17 mouse cellular contexts compared by ENCODE assay signal in the genomic region with DNA sequence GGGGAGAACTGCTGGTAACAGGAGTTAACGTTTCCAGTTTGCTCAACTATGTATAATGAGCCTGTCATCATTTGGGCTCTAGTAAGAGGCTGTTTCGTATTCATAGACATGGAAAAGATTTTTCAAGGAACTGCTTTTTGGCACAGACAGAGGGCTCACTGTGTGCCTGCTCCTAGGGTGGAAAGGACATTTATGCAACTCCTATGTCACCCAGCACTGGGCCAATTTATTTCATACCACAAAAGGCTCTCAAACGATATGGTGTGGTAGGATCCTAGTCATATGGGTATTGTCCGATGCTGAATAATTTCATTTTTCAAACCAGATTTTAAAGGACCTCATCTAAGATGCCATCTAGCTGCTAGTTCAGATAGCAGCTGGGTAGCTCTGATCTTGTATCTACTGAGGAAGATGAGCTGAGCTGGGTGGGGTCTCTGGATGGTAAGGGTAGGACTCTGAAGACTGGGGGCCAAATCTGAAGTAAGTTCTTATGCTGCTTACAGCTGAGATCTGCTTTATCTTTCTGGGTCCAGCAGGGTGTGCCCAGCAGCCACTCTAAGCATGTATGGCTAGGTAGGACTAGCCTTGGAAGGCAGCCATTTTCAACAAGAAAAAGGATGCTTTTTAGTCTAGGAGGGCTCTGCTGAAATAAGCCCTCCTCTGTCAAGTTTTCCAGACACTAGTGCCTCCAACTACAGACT. TPM values are rescaled to one million over a fixed set of nuclear protein-coding genes. Genes with fewer than 3 reads are reported as not detected.
DNase-seq lines count a peak whose midpoint lies in the region; ATAC-seq and TF ChIP-seq lines count a peak whose summit lies in the region.
"Had no signal": no experiment of that assay in that cellular context is flagged by ENCODE, and none has a peak within 500 bp of the region (broad histone marks: within the 10 kb centered on the region; RNA-seq: fewer than 3 reads in every experiment).

No protein-coding gene starts in this region.

- 70% methylated on average over 4 of the region's 4 CpGs for WGBS in forebrain, embryonic 15.5 days
- 89% methylated on average over 4 of the region's 4 CpGs for WGBS in forebrain, embryonic 13.5 days
- WGBS in liver, embryonic 14.5 days (ENCODE audit: insufficient replicate concordance) = 69% methylated on average over 4 of the region's 4 CpGs
- WGBS in liver, postnatal 0 days (ENCODE audit: insufficient replicate concordance) = 82% methylated on average over 4 of the region's 4 CpGs
- 100% methylated on average over 4 of the region's 4 CpGs for WGBS in macrophage (ENCODE audit: missing documents)

- no peak for ATAC-seq in forebrain, embryonic 15.5 days (replicated peaks)
- ATAC-seq in forebrain, embryonic 13.5 days = no peak
- ATAC-seq in liver, embryonic 14.5 days (ENCODE audit: insufficient read depth) = no peak
- no peak for ATAC-seq in liver, postnatal 0 days

- no peak for DNase-seq in liver, embryonic 14.5 days (ENCODE audit: low read depth in 3 of 3, low spot score in 3 of 3)
- no peak for DNase-seq in liver, postnatal 0 days
- peak; percentile 71 for DNase-seq in cerebellum, adult 9-10 months
- no peak for DNase-seq in retina, postnatal 1 day
- DNase-seq in heart, postnatal 14 days = no peak
- DNase-seq: gastrocnemius, postnatal 10 days; heart, adult 18-20 months; left cerebral cortex, postnatal 4 days; lung, postnatal 14 days; thymus, postnatal 25 days had no signal

- no peak for TF ChIP-seq EP300 in liver, embryonic 14.5 days (IDR thresholded peaks at IDR 0.05; ENCODE audit: low read depth)
- TF ChIP-seq EP300 in liver, postnatal 0 days (IDR thresholded peaks at IDR 0.05; ENCODE audit: low read depth) = no peak

- TF ChIP-seq CTCF in liver, embryonic 14.5 days (IDR thresholded peaks at IDR 0.05; ENCODE audit: low read depth) = 0 out of 2 replicates have a peak, but pooled peaks have one; percentile 5
- TF ChIP-seq CTCF in liver, postnatal 0 days (IDR thresholded peaks at IDR 0.05; ENCODE audit: low read depth) = no peak

- H3K4me1 ChIP-seq in forebrain, embryonic 15.5 days = peaks cover 10% of the 10 kb centered on the region
- H3K4me1 ChIP-seq in forebrain, embryonic 13.5 days = no peaks in the 10 kb centered on the region
- no peaks in the 10 kb centered on the region for H3K4me1 ChIP-seq in liver, embryonic 14.5 days (replicated peaks; ENCODE audit: control insufficient read depth in 2 of 2, insufficient read depth in 2 of 2, low read length in 1 of 2)
- H3K4me1 ChIP-seq in liver, postnatal 0 days (ENCODE audit: insufficient read depth) = no peaks in the 10 kb centered on the region
- H3K4me1 ChIP-seq: liver, embryonic 15.5 days; midbrain, embryonic 10.5 days had no signal

- H3K4me3 ChIP-seq in forebrain, embryonic 15.5 days = no peak overlapping the region
- no peak overlapping the region for H3K4me3 ChIP-seq in forebrain, embryonic 13.5 days
- H3K4me3 ChIP-seq in liver, embryonic 14.5 days (ENCODE audit: insufficient read depth in 1 of 2, low read depth in 2 of 2, low read length in 2 of 2) = no peak overlapping the region
- no peak overlapping the region for H3K4me3 ChIP-seq in liver, postnatal 0 days (ENCODE audit: low read depth, low read length)
- no peak overlapping the region for H3K4me3 ChIP-seq in macrophage (ENCODE audit: inconsistent target)
- H3K4me3 ChIP-seq: liver, embryonic 15.5 days; midbrain, embryonic 10.5 days had no signal

- intact Hi-C loops in heart, postnatal 14 days (cut with DNase I) = no loop called here

- no peaks in the 10 kb centered on the region for H3K9me3 ChIP-seq in forebrain, embryonic 15.5 days
- no peaks in the 10 kb centered on the region for H3K9me3 ChIP-seq in forebrain, embryonic 13.5 days (replicated peaks)
- H3K9me3 ChIP-seq in liver, embryonic 14.5 days (ENCODE audit: control insufficient read depth, low read length) = no peaks in the 10 kb centered on the region
- no peaks in the 10 kb centered on the region for H3K9me3 ChIP-seq in liver, postnatal 0 days (ENCODE audit: low read length)
- H3K9me3 ChIP-seq: G1E; liver, embryonic 15.5 days; midbrain, embryonic 10.5 days had no signal

- H3K27me3 ChIP-seq in forebrain, embryonic 15.5 days = no peaks in the 10 kb centered on the region
- H3K27me3 ChIP-seq in forebrain, embryonic 13.5 days = no peaks in the 10 kb centered on the region
- no peaks in the 10 kb centered on the region for H3K27me3 ChIP-seq in liver, embryonic 14.5 days (ENCODE audit: control insufficient read depth, insufficient read depth, low read length)
- H3K27me3 ChIP-seq in liver, postnatal 0 days (ENCODE audit: insufficient read depth, low read length) = no peaks in the 10 kb centered on the region
- H3K27me3 ChIP-seq: liver, embryonic 15.5 days had no signal

- H3K27ac ChIP-seq in forebrain, embryonic 15.5 days (replicated peaks) = peak overlapping the region; percentile 77
- no peak overlapping the region for H3K27ac ChIP-seq in forebrain, embryonic 13.5 days
- H3K27ac ChIP-seq in liver, embryonic 14.5 days = no peak overlapping the region
- no peak overlapping the region for H3K27ac ChIP-seq in liver, postnatal 0 days (ENCODE audit: low read depth)
- H3K27ac ChIP-seq in macrophage = peak overlapping the region; percentile 81
- H3K27ac ChIP-seq: kidney, postnatal 0 days; liver, embryonic 15.5 days; midbrain, embryonic 10.5 days had no signal

- no peak overlapping the region for H3K4me2 ChIP-seq in forebrain, embryonic 15.5 days (replicated peaks)
- H3K4me2 ChIP-seq in forebrain, embryonic 13.5 days = no peak overlapping the region
- no peak overlapping the region for H3K4me2 ChIP-seq in liver, embryonic 14.5 days (ENCODE audit: low read depth)
- H3K4me2 ChIP-seq in liver, postnatal 0 days (ENCODE audit: low read depth, low read length) = no peak overlapping the region
- H3K4me2 ChIP-seq: liver, embryonic 15.5 days had no signal

- H3K36me3 ChIP-seq in forebrain, embryonic 15.5 days = peaks cover 45% of the 10 kb centered on the region
- peaks cover 69% of the 10 kb centered on the region for H3K36me3 ChIP-seq in forebrain, embryonic 13.5 days (ENCODE audit: poor library complexity, severe bottlenecking)
- H3K36me3 ChIP-seq in liver, embryonic 14.5 days (replicated peaks; ENCODE audit: control insufficient read depth, insufficient read depth, low read depth) = no peaks in the 10 kb centered on the region
- peaks cover 15% of the 10 kb centered on the region for H3K36me3 ChIP-seq in liver, postnatal 0 days (replicated peaks; ENCODE audit: insufficient read depth, low read length)
- H3K36me3 ChIP-seq in macrophage (ENCODE audit: inconsistent target) = peaks cover 74% of the 10 kb centered on the region

- no peak overlapping the region for H3K9ac ChIP-seq in forebrain, embryonic 15.5 days (replicated peaks)
- no peak overlapping the region for H3K9ac ChIP-seq in forebrain, embryonic 13.5 days
- no peak overlapping the region for H3K9ac ChIP-seq in liver, embryonic 14.5 days (replicated peaks)
- H3K9ac ChIP-seq in liver, postnatal 0 days (replicated peaks) = no peak overlapping the region
- H3K9ac ChIP-seq: liver, embryonic 15.5 days had no signal

- H3K79me2 ChIP-seq in macrophage (ENCODE audit: inconsistent target) = no peaks in the 10 kb centered on the region

RNA-seq across cellular contexts. Expression of a gene that starts 14.0 kb away (rescaled TPM):
- polyA plus RNA-seq in forebrain, embryonic 15.5 days (2015; fragmentation: Nextera tagmentation; extraction: Ambion mirVana) = 0.42 and 0.67 TPM in 2 replicates
- 0.21 and 0.39 TPM in 2 replicates for polyA plus RNA-seq in forebrain, embryonic 13.5 days (2015; fragmentation: Nextera tagmentation; extraction: Ambion mirVana)
- polyA plus RNA-seq in liver, embryonic 14.5 days (2012; rRNA removed) = 6.1 and 6.4 TPM in 2 replicates
- 4.9 and 5.7 TPM in 2 replicates for polyA plus RNA-seq in liver, embryonic 14.5 days (2014; fragmentation: Nextera tagmentation; extraction: Ambion mirVana)
- polyA plus RNA-seq in liver, postnatal 0 days (2015; fragmentation: Nextera tagmentation; extraction: Ambion mirVana) = 3.9 and 4.4 TPM in 2 replicates
- total RNA-seq in macrophage (2018; cell fraction: chromatin; rRNA removed) = 1,000 to 10,000 TPM; 1,136 to 6,556 (median 3,620) TPM
- total RNA-seq in macrophage (2018; cell fraction: cytosol; rRNA removed) = 100 to 1,000 TPM in 17 of 26 experiments, 10 to 100 TPM in 9; 69.2 to 344 (median 158) TPM
- total RNA-seq in macrophage (2018; cell fraction: nucleus; rRNA removed) = 1,000 to 10,000 TPM in 20 of 26 experiments, 100 to 1,000 TPM in 6; 493 to 2,755 (median 1,436) TPM
- polyA plus RNA-seq in macrophage (2018) = 63.3 to 156 TPM (median 108 TPM) in 3 replicates
- 1 to 10 TPM; 2.2 to 3.0 TPM for total RNA-seq in heart, postnatal 14 days (2021)

RNA-seq across cellular contexts. Expression of a gene that starts 48.3 kb away (rescaled TPM):
- polyA plus RNA-seq in forebrain, embryonic 15.5 days (2015; fragmentation: Nextera tagmentation; extraction: Ambion mirVana) = 1.2 and 1.8 TPM in 2 replicates
- polyA plus RNA-seq in forebrain, embryonic 13.5 days (2015; fragmentation: Nextera tagmentation; extraction: Ambion mirVana) = 0.98 and 1.1 TPM in 2 replicates
- polyA plus RNA-seq in liver, embryonic 14.5 days (2012; rRNA removed) = 2.1 TPM in 2 replicates
- polyA plus RNA-seq in liver, embryonic 14.5 days (2014; fragmentation: Nextera tagmentation; extraction: Ambion mirVana) = 3.6 and 3.7 TPM in 2 replicates
- 7.7 and 8.0 TPM in 2 replicates for polyA plus RNA-seq in liver, postnatal 0 days (2015; fragmentation: Nextera tagmentation; extraction: Ambion mirVana)
- total RNA-seq in macrophage (2018; cell fraction: chromatin; rRNA removed) = 10 to 100 TPM in 25 of 26 experiments, 1 to 10 TPM in 1; 8.9 to 37.5 (median 19.6) TPM
- 10 to 100 TPM; 20.0 to 56.2 (median 35.3) TPM for total RNA-seq in macrophage (2018; cell fraction: cytosol; rRNA removed)
- 10 to 100 TPM; 14.7 to 47.2 (median 30.6) TPM for total RNA-seq in macrophage (2018; cell fraction: nucleus; rRNA removed)
- polyA plus RNA-seq in macrophage (2018) = 28.9 to 47.9 TPM (median 35.4 TPM) in 3 replicates
- 1 to 10 TPM; 2.4 to 5.1 TPM for total RNA-seq in heart, postnatal 14 days (2021)

Comparison
In these comparisons a context has a peak if more than half of its experiments do, and no peak if none do; other contexts are left out.
1. H3K27ac ChIP-seq: peak in forebrain, embryonic 15.5 days (single experiment) and macrophage (single experiment); none in forebrain, embryonic 13.5 days (single experiment), liver, embryonic 14.5 days (single experiment) and liver, postnatal 0 days (single experiment).